Mouse (Mus musculus): ENCODE measurements at regions not wholly inside any gene's neighbourhood (a gene's known extent, or its start where the extent isn't known, plus 50 kb on each side); places are given as distances from the start of the nearest gene placed in this dataset.
"Not testable (repeated sequence)": the region's sequence is repeated elsewhere in the genome, so short reads cannot be mapped to it uniquely, and the experiment has no call there.

- DNase-seq (ENCODE audit: low read depth, low spot score): no peak
Observed at GRCm38 (mm10) chr2:53619681-53620080, 428.2 kb downstream of the Arl6ip6 start.

GRCm38 (mm10) chr2:53632816-53633474 is 441.4 kb downstream of the Arl6ip6 start:
- DNase-seq (ENCODE audit: low read depth, low spot score): not testable (repeated sequence)

GRCm38 (mm10) chr2:53668599-53669372 is 416.6 kb downstream of the Rprm start:
- no peak for DNase-seq (ENCODE audit: low read depth, low spot score)

GRCm38 (mm10) chr2:53680350-53681011 is 404.9 kb downstream of the Rprm start:
- no peak for DNase-seq (ENCODE audit: low read depth, low spot score)

GRCm38 (mm10) chr2:53682599-53682998 is 402.8 kb downstream of the Rprm start:
- no peak for DNase-seq (ENCODE audit: low read depth, low spot score)

GRCm38 (mm10) chr2:53687281-53687680 is 398.1 kb downstream of the Rprm start:
- no peak for DNase-seq (ENCODE audit: low read depth, low spot score)

- DNase-seq (ENCODE audit: low read depth, low spot score): no peak
Observed at GRCm38 (mm10) chr2:53689223-53689880, 396.0 kb downstream of the Rprm start.

- no peak for DNase-seq (ENCODE audit: low read depth, low spot score)
Observed at GRCm38 (mm10) chr2:53691580-53692118, 393.7 kb downstream of the Rprm start.

- no peak for DNase-seq (ENCODE audit: low read depth, low spot score)
Observed at GRCm38 (mm10) chr2:53711213-53711612, 374.1 kb downstream of the Rprm start.

GRCm38 (mm10) chr2:53713106-53713640 is 372.2 kb downstream of the Rprm start:
- DNase-seq (ENCODE audit: low read depth, low spot score): no peak

- DNase-seq (ENCODE audit: low read depth, low spot score): no peak
Observed at GRCm38 (mm10) chr2:53715017-53715416, 370.3 kb downstream of the Rprm start.

- no peak for DNase-seq (ENCODE audit: low read depth, low spot score)
Observed at GRCm38 (mm10) chr2:53723231-53723630, 362.1 kb downstream of the Rprm start.

- no peak for DNase-seq (ENCODE audit: low read depth, low spot score)
Observed at GRCm38 (mm10) chr2:53728693-53729092, 356.7 kb downstream of the Rprm start.

- no peak for DNase-seq (ENCODE audit: low read depth, low spot score)
Observed at GRCm38 (mm10) chr2:53730451-53730850, 354.9 kb downstream of the Rprm start.

GRCm38 (mm10) chr2:53763486-53763885 is 321.9 kb downstream of the Rprm start:
- DNase-seq (ENCODE audit: low read depth, low spot score): no peak

GRCm38 (mm10) chr2:53782035-53782434 is 303.3 kb downstream of the Rprm start:
- not testable (repeated sequence) for DNase-seq (ENCODE audit: low read depth, low spot score)

GRCm38 (mm10) chr2:53788599-53788998 is 296.8 kb downstream of the Rprm start:
- not testable (repeated sequence) for DNase-seq (ENCODE audit: low read depth, low spot score)

- no peak for DNase-seq (ENCODE audit: low read depth, low spot score)
Observed at GRCm38 (mm10) chr2:53796605-53797004, 288.7 kb downstream of the Rprm start.

GRCm38 (mm10) chr2:53803666-53804065 is 281.7 kb downstream of the Rprm start:
- DNase-seq (ENCODE audit: low read depth, low spot score): no peak

- DNase-seq (ENCODE audit: low read depth, low spot score): no peak
Observed at GRCm38 (mm10) chr2:53850815-53851528, 234.4 kb downstream of the Rprm start.
